Mouse (Mus musculus): ENCODE data around the gene Thada. TPM values are rescaled to one million over a fixed set of nuclear protein-coding genes. Genes with fewer than 3 reads are reported as not detected.

Thada gene
- total RNA-seq, 2 experiments from 2014 or later = 27.1 to 28.2 TPM

GRCm38 (mm10) chr17:84193411-84193810, 272.6 kb downstream of the Thada start:
- ATAC-seq (replicated peaks; ENCODE audit: poor library complexity) = no peak

DNA sequence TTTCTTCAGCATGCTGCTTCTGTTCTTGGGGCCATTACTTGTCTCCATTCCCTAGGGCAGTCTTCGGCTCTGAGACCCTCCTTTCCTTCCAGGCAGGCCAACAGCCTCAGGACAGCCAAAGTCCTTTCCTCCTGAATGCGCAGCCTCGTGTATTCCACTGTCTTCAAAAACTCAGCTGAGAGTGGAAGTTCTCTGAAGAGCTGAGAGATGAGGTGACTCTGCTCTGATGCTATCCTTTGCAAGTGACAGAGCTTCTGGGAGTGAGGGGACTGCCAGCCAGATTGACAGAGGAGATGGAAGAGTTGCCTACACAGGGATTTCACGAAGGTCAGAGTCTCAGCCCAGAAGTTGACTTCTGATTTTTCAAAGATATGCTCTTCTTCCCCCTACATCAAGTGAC, 274.1 kb downstream of the Thada start:
- no peak for ATAC-seq (replicated peaks; ENCODE audit: poor library complexity)

- ATAC-seq (replicated peaks; ENCODE audit: poor library complexity) = peak; percentile 15
Measured at GRCm38 (mm10) chr17:84190885-84191284, 275.1 kb downstream of the Thada start.

DNA sequence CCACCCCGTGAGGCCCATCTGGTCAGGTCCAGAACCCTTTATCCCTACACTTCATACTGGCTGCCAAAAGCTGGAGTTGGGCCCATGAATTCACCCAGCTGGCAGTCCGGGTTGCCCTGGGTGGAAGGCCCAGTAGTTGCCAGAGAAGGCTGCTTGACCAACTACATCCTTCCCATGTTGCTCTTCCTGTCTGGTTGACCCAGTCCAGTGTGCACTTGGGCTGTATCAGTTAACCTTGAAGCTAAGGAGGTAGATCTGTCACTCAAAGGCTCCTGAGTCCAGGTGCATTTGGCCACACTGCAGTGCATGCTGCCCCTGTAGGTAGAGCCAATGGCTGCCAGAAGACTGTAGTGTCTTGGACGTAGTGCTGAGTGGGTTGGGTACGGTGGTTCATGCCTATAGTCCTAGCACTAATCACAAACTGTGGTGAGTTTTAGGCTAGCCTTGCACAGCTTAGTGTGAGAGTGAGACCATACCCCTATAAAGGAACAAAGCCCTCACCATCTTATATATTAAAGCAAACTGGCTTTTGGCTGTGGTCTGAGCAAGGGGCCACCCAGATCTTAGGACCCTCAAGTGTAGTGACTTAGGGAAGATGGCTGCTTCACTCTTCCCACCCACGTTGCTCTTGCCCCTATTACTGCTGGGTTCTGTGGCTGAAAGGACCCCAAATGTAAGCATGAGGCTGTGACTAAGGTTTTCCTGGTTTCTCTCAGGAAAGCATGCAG, 276.7 kb downstream of the Thada start:
- no peak for ATAC-seq (replicated peaks; ENCODE audit: poor library complexity)

DNA sequence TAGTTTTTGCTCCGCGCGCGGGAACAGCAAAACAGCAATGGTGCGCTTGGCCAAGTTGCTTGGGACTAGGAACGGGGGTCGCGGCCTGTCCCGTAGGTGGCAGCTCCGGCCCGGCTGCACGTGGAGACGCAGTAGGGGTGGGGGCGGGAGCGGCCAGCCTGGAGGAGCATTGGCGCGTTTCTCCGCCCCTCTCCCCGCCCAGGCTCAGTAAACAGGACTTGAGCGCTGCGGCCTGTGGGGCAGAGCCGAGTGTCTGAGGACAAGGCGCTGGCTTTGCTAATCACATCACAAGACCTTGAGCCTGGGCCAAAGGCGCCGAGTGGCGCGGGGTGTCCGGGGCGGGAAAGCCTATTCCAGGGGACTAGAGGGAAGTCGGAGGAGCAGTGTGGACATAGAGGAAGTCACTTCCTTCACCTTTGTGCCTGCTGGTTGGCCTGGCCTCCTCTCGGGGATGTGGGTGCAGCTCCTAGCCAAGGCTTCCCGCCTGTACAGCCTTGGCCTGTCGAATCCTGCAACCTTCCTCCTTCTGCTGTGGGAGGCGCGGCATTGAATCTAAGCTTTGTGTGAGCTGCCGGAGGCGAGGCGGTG, 277.5 kb downstream of the Thada start:
- peak; percentile 40 for ATAC-seq (replicated peaks; ENCODE audit: poor library complexity)

DNA sequence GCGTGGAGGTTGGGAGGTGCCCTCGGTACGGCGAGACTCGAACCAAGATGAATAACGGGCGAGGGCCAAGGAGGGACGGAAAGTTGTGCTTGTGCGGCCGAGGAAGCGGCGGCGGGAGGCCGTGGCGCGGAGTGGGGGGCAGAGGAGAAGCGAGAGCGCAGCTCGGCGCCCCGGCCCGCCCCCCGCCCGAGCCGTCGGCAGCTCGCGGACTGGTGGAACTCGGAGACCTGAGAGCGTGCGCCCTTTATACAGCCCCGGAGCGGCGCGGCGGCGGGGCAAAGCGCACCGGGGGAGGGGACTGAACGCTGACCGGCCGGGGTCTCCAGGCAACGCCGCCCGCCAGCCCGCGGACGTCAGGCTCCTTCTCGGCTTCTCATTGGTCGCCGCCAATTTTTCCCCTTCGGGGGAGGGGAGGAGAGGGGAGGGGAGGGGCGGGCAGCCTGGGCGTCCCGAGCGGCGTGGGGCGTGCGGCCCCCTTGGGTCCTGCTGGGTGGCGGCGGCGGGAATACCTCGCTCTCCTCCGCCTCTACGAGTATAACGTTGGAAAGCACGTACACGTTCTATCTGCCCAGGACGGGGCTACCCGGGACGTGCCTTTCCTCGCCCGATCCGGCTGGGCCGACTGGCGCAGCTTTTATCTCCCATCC, 278.2 kb downstream of the Thada start, which contains the start of gene Zfp36l2:
TSS of gene Zfp36l2 (minus strand) at position 221 of the 647 bp plus-strand sequence.
- peak; percentile 38 for ATAC-seq (replicated peaks; ENCODE audit: poor library complexity)

DNA sequence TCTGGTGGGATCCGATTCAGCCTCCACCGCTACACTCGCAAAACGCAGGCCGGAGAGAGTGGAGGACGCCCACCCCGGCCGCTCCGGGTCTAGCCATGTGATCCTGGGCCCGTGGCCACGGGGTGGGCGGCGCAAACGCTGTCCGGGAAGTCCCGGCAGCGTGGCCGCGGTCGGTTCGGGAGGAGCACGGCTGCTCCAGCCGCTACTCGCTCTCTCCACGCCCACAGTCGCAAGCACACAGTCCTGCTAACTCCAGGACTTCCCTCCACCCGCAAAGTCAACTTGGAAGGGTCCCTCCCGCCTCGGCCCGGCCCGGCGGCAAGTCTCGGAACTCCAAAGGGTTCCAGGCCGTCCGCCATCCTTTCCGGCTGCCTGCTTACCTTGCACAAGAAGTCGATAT, 278.7 kb downstream of the Thada start:
- peak; percentile 12 for ATAC-seq (replicated peaks; ENCODE audit: poor library complexity)

DNA sequence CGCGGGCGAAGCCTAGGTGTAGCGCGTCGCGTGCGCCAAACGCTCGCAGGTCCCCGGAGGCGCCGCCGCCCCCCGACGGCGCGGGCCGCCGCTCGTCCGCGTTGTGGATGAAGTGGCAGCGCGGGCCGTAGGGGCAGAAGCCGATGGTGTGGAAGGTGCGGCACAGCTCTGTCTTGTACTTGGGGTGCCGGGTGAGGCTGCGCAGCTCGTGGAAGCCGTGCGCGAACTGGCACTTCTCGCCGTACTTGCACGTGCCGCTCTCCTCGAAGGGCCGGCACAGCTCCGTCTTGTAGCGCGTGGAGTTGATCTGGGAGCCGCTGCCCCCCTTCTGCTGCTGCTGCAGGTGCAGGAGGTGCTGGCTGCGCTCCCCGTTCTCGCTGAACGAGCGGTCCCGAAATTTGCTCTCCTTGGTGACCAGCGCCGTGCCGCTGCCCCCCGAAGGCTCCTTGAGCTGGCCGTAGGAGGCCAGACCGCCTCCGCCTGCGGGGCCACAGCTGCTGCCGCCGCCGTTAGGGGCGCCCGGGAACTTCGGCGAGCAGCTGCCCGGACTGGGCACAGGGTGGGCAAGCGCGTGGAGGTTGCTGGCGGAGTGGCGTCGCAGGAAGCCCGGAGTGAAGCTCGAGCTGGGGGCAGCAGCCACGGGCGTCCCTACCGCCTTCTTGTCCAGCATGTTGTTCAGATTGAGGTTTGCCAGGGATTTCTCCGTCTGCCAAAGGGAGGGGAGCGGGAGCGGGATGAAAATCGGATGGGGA, 279.4 kb downstream of the Thada start:
- no peak for ATAC-seq (replicated peaks; ENCODE audit: poor library complexity)

DNA sequence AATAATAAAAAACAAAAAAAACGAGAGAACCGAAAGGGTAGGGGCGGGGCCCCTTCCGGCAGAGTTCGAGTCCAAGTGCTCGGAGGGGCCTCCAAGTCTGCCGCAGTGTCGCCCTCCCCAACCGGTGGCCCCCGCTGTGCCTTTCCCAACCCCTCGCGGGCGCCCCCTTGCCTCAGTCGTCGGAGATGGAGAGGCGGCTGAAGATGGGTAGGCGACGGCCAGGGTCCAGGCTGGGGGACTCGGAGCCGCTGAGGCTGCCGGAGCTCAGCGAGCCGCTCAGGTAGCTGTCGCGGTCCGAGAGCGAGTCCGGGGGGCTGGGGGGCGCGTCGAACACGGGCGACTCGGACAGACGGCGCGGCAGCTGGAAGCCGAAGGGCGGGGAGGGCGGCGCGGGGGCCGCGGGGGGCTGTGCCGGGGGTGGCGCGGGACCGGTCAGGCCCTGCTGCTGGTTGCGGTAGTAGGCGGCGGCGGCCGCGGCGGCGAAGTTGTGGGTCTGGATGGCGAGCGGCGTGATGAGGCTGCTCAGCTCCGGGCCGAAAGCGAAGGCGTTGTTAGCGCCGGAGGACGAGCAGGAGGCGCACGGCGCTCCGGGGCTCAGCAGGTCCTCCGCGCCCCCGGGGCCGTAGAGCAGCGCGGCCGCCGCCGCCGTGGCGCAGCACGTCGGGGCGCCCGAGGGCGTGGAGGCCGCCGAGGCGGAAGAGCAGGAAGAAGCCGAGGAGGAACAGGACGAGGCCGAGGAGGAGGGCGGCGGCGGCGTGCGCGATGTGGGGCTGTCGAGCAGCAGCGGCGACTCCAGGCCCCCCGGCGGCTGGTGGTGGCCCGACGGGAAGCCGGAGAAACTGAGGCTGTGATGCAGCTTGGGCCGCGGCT, 280.2 kb downstream of the Thada start:
- no peak for ATAC-seq (replicated peaks; ENCODE audit: poor library complexity)

DNA sequence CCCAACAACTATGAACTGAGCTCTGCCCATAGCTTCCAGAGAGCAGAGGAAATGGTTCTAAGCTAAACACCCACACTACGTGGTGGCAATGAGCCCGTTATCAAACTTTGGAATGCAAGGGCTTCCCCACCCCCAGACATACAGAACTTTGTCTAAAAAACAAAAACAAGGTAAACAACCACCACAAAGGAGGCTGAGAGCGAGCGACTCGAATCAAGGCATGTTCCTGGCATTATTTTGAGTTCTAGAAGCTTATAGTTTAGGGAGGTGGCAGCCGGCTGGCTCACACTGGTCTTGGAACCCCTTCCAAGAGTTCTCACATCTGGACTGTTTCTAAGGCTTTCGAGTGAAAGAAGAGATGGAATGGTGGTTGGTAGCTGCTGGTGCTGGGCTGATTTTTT, 281.0 kb downstream of the Thada start:
- no peak for ATAC-seq (replicated peaks; ENCODE audit: poor library complexity)

DNA sequence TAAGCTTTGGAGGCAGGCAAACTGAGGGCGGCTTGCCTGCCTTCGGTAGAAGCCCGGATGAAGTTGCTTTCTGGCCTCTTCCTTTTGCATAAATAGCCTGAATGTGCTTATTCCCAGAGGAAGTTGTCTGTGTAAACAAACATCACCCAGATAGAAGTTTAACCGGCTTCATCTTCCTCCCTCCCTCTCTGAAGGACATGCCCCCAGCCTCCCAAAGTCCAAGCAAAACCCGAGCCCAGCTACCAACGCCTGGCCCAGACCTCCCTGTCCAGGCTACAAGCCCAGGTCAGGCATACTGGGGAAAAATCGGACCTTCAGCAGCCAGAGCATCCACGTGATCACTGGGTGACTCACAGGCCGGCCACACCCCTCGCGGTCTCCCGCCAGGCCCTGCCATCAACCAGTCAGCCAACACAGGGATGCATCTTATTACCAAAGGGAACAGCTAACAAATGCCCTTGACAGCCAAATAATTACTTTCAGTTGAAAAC, 282.7 kb downstream of the Thada start:
- ATAC-seq (replicated peaks; ENCODE audit: poor library complexity) = peak; percentile 2; the same call in 1 of the 2 replicates

GRCm38 (mm10) chr17:84182311-84183271, 283.4 kb downstream of the Thada start:
- no peak for ATAC-seq (replicated peaks; ENCODE audit: poor library complexity)

DNA sequence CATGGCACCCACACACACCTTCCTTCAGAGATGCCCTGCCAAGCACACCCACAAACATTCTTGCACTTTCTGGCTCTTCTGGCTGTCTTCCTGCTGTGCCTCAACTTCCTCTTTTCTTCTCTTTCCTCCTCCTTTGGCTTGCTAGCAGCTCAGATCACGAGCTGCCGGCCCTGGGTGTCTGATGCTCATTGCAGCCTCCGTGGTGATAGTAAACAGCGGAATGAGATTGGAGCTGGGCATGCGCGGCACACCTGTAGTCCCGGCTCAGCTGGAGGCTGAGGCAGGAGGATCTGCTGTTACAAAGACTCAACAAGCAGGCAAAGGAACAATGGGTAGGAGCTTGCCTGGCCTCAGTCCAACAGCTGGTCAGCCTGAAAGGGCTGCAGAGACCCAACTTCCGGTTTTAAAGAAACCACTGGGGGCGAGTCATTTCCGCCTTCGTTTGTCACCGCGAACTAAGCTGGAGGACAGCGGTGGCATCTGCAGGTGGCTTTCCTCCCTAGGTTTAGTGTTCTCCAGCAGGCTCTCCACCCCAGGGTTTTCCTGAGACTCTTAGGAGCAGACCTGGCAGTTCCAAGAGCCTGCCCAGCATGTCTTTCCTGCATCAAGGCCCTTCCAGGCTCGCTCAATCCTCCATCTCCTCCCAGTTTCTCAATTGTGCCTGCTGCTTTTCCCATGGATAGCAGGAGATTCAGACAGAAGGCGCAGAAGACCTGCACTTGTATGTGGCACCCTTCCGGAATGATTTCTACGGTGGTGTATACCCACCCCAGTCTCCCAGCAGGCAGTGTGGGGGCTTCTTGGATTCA, 284.3 kb downstream of the Thada start:
- peak; percentile 24 for ATAC-seq (replicated peaks; ENCODE audit: poor library complexity)

DNA sequence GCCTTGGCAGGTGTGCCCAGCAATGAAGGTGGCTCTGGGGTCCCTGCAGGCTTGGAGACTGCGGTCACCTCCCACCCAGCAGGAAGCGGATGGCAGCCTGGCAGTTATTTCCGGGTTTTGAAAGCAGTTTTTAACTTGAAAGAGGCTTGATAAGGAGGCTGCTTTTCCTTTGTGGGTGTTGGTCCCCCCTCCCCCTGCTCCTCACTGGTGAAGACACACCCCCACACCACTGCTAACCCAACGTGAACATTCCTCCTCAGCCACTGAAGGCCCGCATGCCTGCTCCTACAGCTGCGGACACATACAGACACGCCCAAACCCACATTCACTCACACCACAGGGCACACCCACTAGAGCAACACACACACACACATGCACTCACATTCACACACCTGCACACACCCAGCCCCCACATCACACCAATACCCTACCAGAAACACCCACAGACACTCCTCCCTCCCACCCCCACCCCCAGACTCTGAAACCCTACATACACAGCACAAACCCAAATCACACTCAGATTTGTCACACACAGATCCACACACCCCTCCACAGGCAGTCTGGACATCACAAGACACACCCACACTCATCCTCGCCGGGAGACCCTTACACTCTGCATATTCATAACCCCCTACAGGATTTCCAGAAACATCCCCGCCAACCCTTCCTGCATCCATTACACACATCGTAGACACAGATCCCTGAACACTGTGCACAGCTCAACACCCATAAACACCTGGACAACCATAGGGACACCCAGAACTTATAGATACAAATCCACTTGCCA, 285.1 kb downstream of the Thada start:
- peak; percentile 56 for ATAC-seq (replicated peaks; ENCODE audit: poor library complexity)

GRCm38 (mm10) chr17:84179973-84180365, 286.0 kb downstream of the Thada start:
- ATAC-seq (replicated peaks; ENCODE audit: poor library complexity) = no peak

DNA sequence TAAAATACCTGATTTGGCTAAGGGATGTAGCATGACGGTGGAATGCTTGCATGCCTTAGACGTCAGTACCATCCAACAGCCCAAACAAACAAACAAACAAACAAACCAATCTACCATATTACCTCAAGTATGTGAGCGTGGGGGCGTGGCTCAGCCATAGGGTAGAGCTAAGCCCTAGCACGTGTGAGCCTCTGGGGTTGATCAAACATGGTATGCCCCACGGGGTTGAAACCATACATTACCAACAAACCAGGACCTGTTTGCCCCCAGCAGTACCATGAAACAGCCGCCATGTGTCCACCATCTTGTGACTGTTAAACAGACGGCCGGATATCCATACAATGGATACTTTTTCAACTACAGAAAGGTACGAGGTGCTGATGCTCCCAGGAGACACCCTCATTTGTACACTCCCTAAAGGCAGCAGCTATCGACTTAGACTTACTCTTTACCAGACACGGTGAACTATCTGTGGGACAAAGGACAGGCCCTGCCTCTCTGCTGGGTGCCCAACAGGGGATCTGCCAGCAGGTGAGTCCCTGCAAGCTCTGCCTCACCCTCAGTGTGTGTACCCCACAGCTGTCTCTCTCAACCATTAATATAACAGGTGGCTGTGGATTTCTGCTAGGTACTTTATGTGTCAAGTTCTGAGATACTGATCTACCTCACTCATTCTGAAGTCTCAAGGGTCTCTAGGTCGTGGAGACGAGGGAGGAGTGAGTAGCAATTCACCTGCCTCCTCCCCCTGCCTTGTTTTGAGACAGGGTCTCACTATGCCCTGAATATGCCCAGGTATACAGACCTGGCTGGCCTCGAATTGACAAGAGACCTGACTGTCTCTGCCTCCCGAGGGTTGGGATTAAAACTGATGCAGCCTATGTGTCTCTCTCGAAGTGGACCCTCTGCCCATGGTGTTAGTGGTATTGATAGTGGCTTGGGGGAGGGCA, 286.7 kb downstream of the Thada start:
- no peak for ATAC-seq (replicated peaks; ENCODE audit: poor library complexity)
